Mouse (Mus musculus): ENCODE data around the gene 6430548M08Rik.

DNA sequence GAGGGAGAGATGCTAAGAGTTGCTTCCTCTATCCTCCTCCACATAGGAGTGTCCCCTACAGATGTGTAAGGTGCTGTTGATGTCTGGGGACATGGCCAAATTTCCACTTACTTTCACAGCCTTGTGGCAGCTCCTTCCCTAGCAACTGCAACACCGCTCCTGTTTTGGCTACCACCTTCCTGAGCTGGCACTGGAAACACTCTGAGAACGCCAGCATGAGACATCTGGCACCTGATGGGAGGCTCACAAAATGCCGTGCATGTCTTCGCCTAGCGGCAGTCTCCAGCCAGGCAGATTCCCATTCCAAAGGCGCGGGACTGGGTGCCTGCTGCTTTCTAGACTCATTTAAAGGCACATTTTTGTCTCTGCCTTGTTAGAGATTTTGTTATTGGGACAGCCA, 22.7 kb downstream of the 6430548M08Rik start:
- TF ChIP-seq CTCF (IDR thresholded peaks at IDR 0.05; ENCODE audit: low read depth, low read length) (no peak), POLR2A (IDR thresholded peaks at IDR 0.05; ENCODE audit: extremely low read depth, insufficient read depth, low read length) (no peak)
